Mouse (Mus musculus) gastrocnemius, postnatal 36 days (tissue): ENCODE measurements around the gene Rfpl4b. TPM values are rescaled to one million over a fixed set of nuclear protein-coding genes. Genes with fewer than 3 reads are reported as not detected.
A peak's percentile ranks its signal among the peaks of the same experiment; 100 is the strongest.
"Not testable (repeated sequence)": the region's sequence is repeated elsewhere in the genome, so short reads cannot be mapped to it uniquely, and the experiment has no call there.

Experiments used
- DNase-seq, 2 experiments: peaks; one replicate each; pipeline ENCODE4 v3.0.0; 2022
- intact Hi-C: fragments of 180-260 bp; cut with DNase I; formaldehyde crosslinking; loops from one replicate; pipeline ENCODE4 v1.15.1; 2025
- long read RNA-seq, 2 experiments: library from polyadenylated mRNA; stranded (forward); transcript quantifications; one replicate each; pipeline ENCODE4 v2.0.0; 2021
- total RNA-seq, 2 experiments: library from RNA; stranded (reverse); gene quantifications; 2 replicates each; pipeline ENCODE4 v1.2.3; 2021

Rfpl4b gene
- not detected for total RNA-seq
- long read RNA-seq, experiment 1: 0 reads
- long read RNA-seq, experiment 2: 0 reads

- intact Hi-C loops: no loop called here
- no peak for DNase-seq
Measured at GRCm38 (mm10) chr10:38821679-38822078, at the start of gene Rfpl4b. Gene Rfpl4b (minus strand): TSS chr10:38821779.

GRCm38 (mm10) chr10:38855186-38855585, 33.6 kb upstream of the Rfpl4b start:
- intact Hi-C loops: no loop called here
- DNase-seq: no peak

GRCm38 (mm10) chr10:38850006-38850405, 28.4 kb upstream of the Rfpl4b start:
- not testable (repeated sequence) for DNase-seq
- intact Hi-C loops: loop anchor here (5.0 kb wide), 1 partner anchor 1833 kb away; no protein-coding TSS in a partner anchor

- peak; percentile 65 to 77 for DNase-seq
- intact Hi-C loops: loop anchor here (5.0 kb wide), 2 partner anchors 1712 to 1777 kb away; partner anchors contain the start of gene Marcks
Measured at GRCm38 (mm10) chr10:38848884-38849499, 27.4 kb upstream of the Rfpl4b start.

- intact Hi-C loops: loop anchor here (5.0 kb wide), 2 partner anchors 1711 to 1776 kb away; partner anchors contain the start of gene Marcks
- DNase-seq: no peak
Measured at GRCm38 (mm10) chr10:38848231-38848630, 26.7 kb upstream of the Rfpl4b start.

GRCm38 (mm10) chr10:38823741-38824140, 2.2 kb upstream of the Rfpl4b start:
- no peak for DNase-seq
- intact Hi-C loops: no loop called here

- DNase-seq: peak in 1 of 2 experiments; percentile 31
- intact Hi-C loops: no loop called here
Measured at GRCm38 (mm10) chr10:38806056-38806455, 15.5 kb downstream of the Rfpl4b start.

GRCm38 (mm10) chr10:38804047-38804446, 17.5 kb downstream of the Rfpl4b start:
- intact Hi-C loops: no loop called here
- no peak for DNase-seq

- DNase-seq: no peak
- intact Hi-C loops: no loop called here
Measured at GRCm38 (mm10) chr10:38803304-38803703, 18.3 kb downstream of the Rfpl4b start.

GRCm38 (mm10) chr10:38788612-38789011, 33.0 kb downstream of the Rfpl4b start:
- DNase-seq: no peak
- intact Hi-C loops: no loop called here

Other genes starting within 250 kb of the Rfpl4b start
- 10 to 100 TPM; 19.0 to 21.4 TPM for gene Lama4, start 143.7 kb upstream of the Rfpl4b start, total RNA-seq